Mouse (Mus musculus): ENCODE results near the gene Gm37419.

Gm37419 gene

DNA sequence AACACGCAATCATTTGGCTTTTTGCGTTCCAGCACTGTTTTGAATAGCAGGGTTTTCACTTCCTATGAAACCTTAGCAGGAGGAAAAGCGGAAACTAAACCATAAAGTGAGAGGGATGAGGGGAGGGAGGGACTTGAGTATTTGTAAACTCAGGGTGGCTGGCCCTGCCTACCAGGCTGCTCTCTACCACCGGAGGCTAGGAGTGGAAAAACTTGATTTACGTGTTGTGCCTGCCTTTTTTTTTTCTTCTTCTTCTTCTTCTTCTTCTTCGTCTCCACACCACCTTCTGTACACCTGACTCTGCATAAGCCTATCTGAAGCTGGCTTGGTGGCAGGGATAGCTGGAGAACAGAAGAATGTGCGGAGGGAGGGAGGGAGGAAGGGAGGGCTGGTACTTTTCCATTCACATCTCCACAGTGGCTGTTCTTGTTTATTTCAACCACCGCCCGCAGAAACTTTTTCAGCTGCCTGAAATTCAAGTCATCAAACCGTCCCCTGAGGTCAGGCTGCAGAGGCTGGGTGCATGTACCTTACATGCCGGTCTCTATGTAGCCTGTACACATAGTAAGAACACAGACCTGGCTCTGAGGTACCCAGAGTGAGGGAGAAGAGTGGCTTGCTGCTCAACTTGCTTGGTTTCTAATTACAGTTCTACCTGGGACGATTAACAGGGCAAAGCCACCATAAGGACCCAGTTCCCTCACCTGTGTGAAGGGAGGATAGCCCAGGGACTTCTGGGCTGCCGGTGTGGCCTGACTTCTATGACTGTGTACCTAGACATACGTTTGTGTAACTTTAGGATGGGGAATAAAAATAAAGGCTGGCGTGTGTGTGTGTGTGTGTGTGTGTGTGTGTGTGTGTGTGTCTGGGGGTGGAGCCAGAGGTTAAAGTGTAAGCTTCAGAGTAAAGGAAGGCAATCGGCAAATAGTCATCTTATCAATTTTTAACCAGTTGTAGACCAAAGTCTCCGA is 5.4 kb downstream of the Gm37419 start:
- DNase-seq (ENCODE audit: low read depth, low spot score), result no peak

DNA sequence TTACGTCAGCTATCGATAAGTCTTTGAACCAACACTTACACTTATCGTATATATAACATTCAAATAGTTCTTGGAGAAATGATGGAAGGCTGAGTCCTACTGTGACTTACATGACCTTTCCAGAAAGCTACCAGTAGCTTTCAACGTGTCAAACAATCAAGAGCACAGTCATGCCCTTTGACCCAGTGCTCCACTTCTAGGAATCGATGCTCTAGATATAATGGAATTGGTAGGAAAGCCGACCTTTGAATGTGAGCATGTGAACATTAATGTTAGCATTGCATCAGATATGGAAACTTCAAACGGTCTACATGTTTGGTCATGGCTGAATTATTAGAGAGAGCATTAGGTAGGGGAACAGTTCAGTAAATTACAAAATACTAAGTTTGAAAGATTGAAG is 8.1 kb downstream of the Gm37419 start:
- no peak for DNase-seq (ENCODE audit: low read depth, low spot score)

DNA sequence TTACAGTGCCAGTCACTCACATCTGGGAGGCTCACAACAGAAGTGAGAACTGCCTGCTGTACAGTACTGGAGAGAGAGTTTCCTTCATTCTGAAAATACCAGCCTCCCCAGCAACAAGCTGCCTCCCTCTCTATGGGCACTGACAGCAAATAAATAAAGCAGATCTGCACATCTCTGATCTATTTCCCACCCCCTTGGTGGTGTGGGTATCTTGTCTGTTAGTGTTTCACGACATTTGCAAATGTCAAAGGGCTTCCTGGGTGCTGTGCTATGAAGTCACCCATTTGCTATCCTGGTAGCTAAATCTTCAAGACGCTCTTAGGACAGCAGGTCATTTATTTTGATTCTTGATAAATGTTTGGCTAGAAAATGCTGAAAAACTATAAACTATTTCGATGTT is 8.9 kb downstream of the Gm37419 start:
- no peak for DNase-seq (ENCODE audit: low read depth, low spot score)

DNA sequence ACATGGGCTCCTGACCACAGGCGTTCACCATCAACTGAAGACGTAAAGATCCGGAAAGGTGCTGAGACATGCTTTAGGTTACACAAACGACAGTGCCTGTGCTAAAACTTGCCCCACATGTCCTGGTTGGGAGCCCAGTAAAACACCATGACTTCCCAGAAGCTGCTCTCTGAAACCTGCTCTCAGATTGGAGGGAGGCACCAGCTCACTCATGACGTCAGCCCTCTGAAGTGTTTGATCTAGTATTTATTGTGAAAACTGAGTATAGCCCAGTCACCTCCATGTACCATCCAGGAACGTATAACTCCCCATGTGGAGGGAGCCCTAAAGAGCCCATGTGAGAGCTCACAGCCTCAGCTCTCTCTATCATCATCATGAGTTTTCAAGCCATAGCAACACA is 9.6 kb downstream of the Gm37419 start:
- no peak for DNase-seq (ENCODE audit: low read depth, low spot score)

DNA sequence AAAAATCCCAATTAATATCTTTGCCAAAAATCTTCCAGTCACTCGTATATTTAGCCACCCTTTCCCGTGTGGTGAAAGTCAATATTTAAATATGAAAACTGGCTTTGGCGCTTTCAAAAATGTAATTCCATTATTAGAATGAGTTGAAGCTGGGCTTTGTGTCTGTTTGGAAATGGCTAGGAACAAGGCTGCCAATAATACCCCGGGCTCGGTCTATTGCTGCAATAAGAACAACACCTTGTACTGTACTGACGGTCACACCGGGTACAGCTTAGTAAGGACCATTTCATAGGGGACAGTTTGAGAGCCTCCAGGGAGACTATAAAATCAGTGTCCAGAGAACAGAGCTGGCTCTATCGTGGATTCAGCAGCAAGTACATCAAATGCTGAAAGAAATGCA is 17.6 kb downstream of the Gm37419 start:
- no peak for DNase-seq (ENCODE audit: low read depth, low spot score)

DNA sequence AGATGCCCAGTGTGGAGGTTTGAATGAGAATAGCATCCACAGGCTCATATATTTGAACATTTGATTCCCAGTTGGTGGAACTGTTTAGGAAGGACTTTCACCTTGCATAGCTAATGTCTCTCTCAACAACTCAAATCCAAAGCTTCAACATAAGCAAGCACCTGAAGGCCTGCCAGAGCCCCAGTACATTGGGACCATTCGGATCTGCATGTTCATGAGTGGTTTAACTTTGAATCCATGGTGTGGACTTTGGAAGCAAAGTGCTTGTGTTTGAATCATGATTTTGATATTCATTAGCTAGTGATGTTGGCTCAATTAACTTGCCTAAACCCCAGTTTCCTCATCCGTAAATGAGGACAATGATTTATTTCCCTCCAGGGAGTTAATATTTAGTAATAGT is 21.6 kb downstream of the Gm37419 start:
- no peak for DNase-seq (ENCODE audit: low read depth, low spot score)

DNA sequence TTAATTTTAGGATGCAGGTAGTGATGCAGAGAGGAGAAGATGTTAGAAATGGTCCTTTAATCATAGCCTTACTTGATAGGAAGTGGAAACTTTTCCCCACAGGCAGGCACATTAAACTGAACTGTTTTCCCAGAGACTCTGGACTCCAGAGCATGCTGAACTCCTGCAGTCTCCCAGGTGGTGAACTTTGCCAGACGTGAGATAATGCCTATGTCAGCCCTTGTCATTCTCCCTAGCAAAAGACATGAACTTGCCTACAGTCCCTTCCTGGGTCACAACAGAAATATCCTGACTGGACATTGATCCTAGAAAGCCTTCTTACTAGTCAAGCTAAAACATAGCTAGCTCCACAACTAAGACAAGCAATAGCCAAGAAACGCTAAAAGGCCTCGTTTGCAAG is 23.0 kb downstream of the Gm37419 start:
- DNase-seq (ENCODE audit: low read depth, low spot score), result no peak

DNA sequence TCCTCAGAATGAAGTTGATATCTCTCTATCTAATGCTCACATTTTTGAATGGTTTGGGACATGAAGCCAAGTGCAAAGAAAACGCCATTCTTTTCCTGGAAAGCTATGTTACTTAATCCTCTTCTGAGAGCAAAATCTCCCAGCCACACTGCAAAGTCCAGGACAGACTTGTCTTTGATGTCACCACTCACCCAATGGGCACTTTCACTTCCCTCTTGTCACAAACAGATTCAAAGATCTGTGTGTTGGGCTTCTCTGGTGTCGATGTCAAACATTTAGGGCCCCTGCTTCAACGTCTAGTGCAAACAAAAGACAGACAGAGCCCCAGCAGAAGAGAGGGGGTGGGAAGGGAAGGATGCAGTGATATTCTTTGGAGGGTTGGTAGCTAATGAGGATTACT is 23.8 kb downstream of the Gm37419 start:
- no peak for DNase-seq (ENCODE audit: low read depth, low spot score)

DNA sequence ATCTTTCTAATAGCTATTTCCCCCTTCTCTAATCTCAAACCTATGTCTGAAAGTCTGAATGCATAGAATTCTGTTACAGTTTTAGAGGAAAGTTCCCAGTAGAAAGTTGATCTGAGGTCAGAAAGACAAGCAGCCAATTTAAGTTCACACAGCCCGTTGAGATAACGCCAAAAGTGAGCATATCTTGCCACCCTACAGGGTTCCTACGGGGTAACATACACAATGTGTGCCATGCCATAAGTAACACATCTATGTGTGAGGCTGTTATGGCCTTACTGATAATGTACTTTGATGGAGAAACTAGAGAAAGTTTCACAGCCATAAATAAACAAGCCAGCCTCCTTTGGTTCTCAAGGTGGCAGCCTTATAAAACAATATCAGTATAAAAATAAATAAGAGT is 26.1 kb downstream of the Gm37419 start:
- DNase-seq (ENCODE audit: low read depth, low spot score), result no peak

DNA sequence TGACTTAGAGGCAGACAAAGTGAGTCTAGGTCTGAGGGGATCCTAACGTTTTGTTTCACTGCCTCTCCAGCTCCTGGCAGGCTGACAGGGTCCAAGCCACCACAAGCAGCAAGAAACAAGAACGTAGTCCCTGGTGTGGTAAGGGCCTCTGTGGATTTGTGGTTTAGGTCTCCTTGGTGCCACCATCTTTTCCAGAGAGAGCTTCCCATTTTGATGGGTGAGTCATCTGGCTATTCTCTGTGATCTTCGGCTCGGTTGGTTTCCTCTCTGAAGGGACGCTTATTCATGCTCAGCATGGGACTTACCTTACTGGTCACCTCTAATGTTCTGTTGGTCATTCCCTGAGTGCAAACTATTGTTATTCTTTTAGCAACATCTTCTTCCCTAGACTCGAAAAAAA is 28.0 kb downstream of the Gm37419 start:
- DNase-seq (ENCODE audit: low read depth, low spot score), result peak; percentile 13

DNA sequence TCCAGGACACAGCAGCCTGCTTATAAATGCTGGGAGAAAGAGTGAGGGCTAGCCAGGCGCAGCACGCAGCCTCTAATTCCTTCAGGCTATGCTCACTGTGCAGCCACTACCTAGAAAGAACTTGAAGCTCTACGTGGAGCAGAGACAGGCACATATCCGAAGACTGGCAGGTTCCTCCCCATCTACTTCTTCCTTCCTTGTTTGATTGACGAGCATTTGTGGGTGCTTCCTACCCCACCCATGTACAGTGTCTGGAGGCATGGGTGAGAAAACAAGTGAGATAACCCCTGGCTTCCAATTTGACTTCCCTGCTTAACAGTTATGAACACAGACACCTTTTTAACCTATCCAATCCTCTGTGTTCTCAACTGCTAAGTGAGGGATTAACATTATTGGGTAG is 28.5 kb downstream of the Gm37419 start:
- no peak for DNase-seq (ENCODE audit: low read depth, low spot score)

DNA sequence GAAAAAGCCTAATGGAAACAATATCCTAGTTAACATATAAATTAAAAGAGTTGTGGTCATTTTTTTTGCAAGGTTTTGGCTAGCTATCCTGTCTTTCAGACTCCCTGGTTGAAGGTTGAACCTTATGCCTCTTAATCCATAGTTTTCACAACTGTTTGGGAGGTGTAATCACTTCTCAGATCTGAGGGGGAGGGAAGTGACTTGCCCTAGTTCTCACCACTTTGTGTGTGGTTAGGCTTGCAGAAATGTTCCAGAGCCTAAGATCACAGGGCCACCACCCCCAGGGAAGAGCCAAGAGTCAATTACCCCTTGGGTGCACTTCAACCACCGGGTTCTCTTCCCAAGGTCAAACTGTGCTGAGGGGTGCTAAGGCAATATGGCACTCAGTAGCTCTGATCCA is 33.4 kb downstream of the Gm37419 start:
- DNase-seq (ENCODE audit: low read depth, low spot score), result no peak

DNA sequence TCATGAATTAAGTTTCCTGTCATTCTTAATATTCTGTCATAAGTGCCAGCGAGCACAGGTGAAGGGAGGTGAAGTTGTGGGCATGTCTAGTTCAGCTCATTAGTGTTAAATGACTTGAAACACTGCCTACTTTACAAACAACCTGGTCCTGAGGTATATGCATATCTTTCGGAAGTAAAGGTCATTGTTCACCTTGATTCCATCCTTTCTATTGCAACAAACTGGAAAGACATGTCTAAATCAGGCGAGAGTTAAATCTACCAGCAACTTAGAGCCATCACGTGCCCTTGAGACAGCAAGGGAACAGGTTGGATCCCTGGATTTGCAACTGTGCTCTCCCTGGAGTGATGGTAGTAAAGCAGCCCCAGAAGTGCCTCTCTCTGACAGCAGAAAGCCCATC is 34.3 kb downstream of the Gm37419 start:
- no peak for DNase-seq (ENCODE audit: low read depth, low spot score)

DNA sequence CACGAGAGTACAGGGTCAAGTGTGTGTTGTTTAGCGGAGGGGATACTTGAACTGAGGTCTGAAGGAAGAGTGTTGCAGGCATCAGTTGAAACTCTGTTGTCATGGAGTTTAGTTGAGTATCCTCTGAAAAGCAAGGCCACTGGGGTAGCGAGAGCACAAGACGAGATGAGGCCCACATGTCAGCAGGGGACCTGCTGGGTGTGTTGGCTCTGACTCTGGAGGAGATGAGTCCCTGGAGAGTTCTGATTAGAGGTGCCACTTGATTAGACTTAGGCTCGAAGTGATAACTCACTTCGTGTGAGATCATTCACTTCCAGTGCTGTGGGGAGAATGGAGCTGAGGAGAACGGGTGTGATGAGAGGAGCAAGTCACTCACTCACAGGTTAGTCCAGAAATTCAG is 37.2 kb downstream of the Gm37419 start:
- DNase-seq (ENCODE audit: low read depth, low spot score), result no peak

DNA sequence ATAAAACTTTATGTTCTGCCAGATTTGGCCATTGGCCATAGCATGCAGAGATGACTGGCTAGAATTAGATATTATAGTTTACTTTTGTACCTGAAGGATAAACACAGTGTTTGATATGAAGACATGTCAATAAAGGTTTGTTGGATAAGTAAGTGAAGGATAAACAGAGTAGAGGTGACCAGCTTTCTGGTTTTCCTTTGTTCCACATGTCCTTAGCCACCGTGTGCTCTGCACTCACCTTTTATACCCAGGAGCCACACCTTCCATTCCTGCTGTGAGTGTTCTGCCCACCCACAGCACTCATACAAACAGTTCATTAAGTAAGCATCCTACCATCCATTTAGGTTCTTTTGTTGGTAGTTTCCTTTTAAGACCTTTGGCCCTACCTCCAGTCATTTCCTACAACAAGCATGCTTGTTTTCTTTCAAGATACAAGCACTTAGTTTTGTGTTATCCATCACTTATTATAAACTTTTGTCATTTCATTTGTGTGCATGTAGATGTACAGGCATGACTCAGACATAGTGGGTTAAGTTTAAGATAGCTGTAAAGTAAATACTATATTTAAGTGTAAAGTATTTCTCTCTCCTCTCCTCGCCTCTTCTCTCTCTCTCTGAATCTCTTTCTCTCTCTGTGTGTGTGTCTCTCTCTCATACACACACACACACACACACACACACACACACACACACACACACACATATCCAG is 41.8 kb downstream of the Gm37419 start:
- no peak for DNase-seq (ENCODE audit: low read depth, low spot score)

DNA sequence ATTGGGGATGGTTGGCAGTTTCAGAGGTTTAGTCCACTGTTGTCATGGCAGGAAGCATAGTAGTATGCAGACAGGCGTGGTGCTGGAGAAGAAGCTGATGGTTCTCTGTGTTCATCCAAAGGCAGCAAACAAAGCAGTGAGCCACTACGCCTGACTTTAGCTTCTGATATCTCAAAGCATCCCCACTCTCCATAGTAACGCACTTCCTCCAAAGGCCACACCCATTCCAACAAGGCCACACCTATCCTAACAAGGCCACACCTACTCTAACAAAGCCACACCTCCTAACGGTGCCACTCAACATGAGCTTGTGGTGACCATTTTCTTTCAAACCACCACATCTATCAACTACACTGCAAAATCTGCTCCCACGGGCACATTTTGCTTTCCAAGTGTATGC is 45.0 kb downstream of the Gm37419 start:
- no peak for DNase-seq (ENCODE audit: low read depth, low spot score)

DNA sequence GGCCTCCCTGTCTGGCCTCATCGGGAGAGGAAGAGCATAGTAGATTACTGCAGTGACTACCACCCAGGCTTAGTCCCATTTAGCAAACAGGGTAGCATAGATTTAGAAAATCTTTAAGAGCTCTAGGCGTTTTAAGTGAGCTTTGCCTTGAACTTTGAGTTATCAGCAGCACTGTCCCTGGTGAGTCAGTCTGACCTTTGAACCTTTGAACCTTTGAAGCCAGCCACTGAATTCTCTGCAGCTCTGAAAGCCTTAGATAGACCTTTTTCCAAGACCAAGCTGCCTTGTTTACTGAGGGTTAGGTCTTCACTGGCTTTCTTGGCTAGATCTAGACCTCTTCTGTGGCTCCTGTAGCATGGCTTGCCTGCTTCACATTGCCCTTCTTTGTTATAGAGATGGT is 46.2 kb downstream of the Gm37419 start:
- peak; percentile 16 for DNase-seq (ENCODE audit: low read depth, low spot score)

DNA sequence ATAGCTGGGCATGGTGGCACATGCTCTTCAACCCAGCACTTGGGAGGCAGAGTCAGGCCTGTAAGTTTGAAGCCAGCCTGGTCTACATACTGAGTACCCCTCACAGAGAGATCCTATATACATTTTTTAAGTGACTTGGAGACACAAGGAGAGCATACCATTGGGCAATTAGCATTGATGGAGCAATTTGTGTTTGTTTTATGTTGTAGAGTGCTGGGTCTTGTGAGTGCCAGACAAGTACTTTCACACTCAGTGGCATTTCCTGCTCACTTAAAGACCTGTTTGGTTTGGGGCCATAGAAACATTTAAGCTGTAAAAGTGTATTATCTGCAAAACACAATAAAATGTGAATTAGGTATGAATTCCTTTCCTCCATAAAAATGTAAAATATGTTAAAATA is 47.5 kb downstream of the Gm37419 start:
- DNase-seq (ENCODE audit: low read depth, low spot score), result no peak

DNA sequence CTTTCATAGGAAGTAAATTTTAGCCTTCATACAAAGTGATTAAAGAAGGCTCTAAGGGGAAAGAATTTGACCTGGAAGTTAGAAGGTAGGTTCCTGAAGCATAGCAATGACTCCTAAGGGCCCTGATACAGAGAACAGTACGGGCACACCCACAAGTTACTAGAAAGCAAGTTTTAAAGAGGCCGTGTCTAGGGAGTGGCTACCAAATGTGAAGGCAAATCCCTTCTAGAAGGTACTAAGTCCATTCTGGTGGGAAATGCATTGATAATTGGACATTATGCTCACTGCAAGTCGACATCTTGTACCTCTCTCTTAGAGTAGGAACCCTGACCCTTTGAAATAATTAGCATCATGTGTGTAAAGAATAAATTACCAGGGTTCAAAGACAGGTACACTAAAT is 48.1 kb downstream of the Gm37419 start:
- DNase-seq (ENCODE audit: low read depth, low spot score), result no peak
